Mouse (Mus musculus) myocyte (in vitro differentiated cells): ENCODE results near the gene Ifna11.

Experiments used
- MAX ChIP-seq: IDR thresholded peaks from one replicate; pipeline ENCODE4 v1.6.1; 2011; ENCODE audit warnings: low read depth, mild to moderate bottlenecking, control low read depth
- MYOD1 ChIP-seq, 3 experiments: IDR thresholded peaks; one replicate each; pipeline ENCODE4 v1.6.1; 2011; ENCODE audit warnings: control low read depth in 2 of 3, low read depth in 2 of 3, mild to moderate bottlenecking in 2 of 3, moderate library complexity in 1 of 3; ENCODE audit not compliant: insufficient read length in 2 of 3, control insufficient read depth in 1 of 3
- POLR2A ChIP-seq: IDR thresholded peaks from one replicate; pipeline ENCODE4 v1.6.1; 2011; ENCODE audit warnings: low read depth, mild to moderate bottlenecking, control low read depth, moderate library complexity; ENCODE audit not compliant: insufficient read length

GRCm38 (mm10) chr4:88865011-88865569 lies 45.3 kb downstream of the Ifna11 start:
- TF ChIP-seq POLR2A (no peak), MYOD1 (IDR thresholded peaks at IDR 0.05; ENCODE audit: control insufficient read depth in 1 of 3, insufficient read length in 2 of 3, low read depth in 2 of 3) (no peak), MAX (no peak)
